Mouse (Mus musculus) bone marrow macrophage, adult 2 months (primary cell): Measurements from ENCODE around the gene Tcf7l1.

Source experiments
- CTCF ChIP-seq: IDR thresholded peaks from 2 replicates; pipeline ENCODE4 v1.5.1; 2012; ENCODE audit warnings: low read depth, mild to moderate bottlenecking, low read length, moderate library complexity
- POLR2A ChIP-seq: IDR thresholded peaks from 2 replicates; pipeline ENCODE4 v1.6.1; 2012; ENCODE audit warnings: mild to moderate bottlenecking, low read depth, low read length, borderline replicate concordance

- TF ChIP-seq POLR2A (no peak), CTCF (no peak)
These were observed 104.7 kb downstream of the Tcf7l1 start for GRCm38 (mm10) chr6:72684260-72684805.
